Mouse (Mus musculus): ENCODE results near the gene Emc3. TPM values are rescaled to one million over a fixed set of nuclear protein-coding genes. Genes with fewer than 3 reads are reported as not detected.

Gene Emc3
- polyA plus RNA-seq (2016; fragmentation: Nextera tagmentation; extraction: Ambion mirVana) = 90.2 and 91.2 TPM in 2 replicates

DNA sequence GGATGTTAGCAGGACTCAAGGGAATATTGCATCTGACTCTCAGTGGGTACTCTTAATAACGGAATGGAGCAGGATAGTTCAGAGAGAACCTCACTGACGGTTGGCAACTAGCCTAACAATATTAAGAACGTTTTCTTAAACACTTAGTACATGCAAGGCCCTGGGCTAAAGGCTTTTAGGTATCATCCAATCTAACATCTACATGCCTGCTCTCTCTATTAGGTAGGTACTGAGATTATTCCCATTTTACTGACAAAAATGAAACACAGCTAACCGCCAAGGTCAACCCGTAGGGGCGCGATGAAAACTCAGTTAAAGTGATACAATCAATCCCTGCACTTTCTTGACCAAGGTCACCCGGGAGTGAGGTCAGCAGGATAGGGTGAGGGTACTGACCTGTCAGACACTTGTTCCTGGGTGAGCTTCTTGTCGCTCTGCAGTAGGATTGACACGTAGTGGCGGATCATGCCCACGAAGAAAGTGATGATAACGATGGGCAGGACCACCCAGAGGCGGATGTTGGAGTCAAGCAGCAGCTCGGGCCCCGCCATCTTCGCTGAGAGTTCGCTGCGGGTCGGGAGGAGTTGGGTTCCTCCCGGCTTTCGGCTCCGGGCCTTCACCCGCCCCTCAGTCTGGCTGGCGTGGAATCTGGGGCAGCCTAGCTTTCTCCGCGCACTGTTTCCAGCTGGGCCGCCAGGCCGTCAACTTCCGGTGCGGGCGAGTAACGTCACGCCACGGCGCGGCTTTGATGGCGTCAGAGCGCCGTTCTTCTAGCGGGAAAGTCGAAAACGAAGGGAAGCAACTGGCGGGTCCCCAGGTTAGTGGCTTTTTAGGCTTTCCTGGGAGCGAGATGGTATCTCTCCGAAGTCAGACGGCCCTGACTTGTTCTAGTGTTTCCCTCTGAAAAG is at the start of gene Emc3, which contains the start of gene Fancd2:
Gene Emc3, minus strand, starts transcription at position 721 of the 908 bp plus-strand sequence.
Gene Fancd2, plus strand, starts transcription at position 751 of the 908 bp plus-strand sequence.
- Histone ChIP-seq H3K27ac (0 out of 2 replicates have a peak within 1 kb of the TSS, but pooled peaks have one; percentile 37), H3K4me2 (replicated peaks) (peak within 1 kb of the TSS; percentile 68), H3K9me3 (no peaks in the 10 kb centered on the region), H3K27me3 (replicated peaks) (no peaks in the 10 kb centered on the region), H3K4me1 (peaks cover 15% of the 10 kb centered on the region), H3K36me3 (0 out of 2 replicates have a peak, but pooled peaks cover under 1% of the 10 kb centered on the region), H3K9ac (peak within 1 kb of the TSS; percentile 62), H3K4me3 (peak within 1 kb of the TSS; percentile 69)
- 1% methylated on average over 47 of the region's 47 CpGs for WGBS
- ATAC-seq (ENCODE audit: low FRiP score, low read depth) = peak; percentile 89

DNA sequence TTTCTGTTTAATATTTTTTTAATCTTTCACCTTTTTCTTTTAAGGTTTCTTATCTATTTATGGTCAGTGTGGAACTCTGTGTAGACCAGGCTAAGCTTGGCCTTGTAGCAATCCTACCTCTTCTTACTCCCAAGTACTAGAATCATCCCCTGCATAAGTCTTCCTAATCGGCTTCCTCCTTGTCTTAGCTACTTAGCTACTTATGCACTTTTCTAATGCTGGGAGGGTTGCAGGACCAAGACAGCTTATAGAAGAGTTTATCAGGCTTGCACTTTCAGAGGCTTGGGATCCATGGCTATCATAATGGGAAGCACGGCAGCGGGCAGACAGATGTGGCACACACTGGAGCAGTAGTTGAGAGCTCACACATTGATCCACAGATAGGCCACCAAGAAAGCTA is 47.9 kb upstream of the Emc3 start:
- Histone ChIP-seq H3K9ac (no peak overlapping the region), H3K27ac (no peak overlapping the region), H3K4me1 (no peaks in the 10 kb centered on the region), H3K9me3 (no peaks in the 10 kb centered on the region), H3K4me2 (replicated peaks) (no peak overlapping the region), H3K36me3 (peaks cover 9% of the 10 kb centered on the region), H3K27me3 (replicated peaks) (no peaks in the 10 kb centered on the region), H3K4me3 (no peak overlapping the region)
- ATAC-seq (ENCODE audit: low FRiP score, low read depth) = no peak
- WGBS = 93% methylated on average over 3 of the region's 3 CpGs

- no peaks in the 10 kb centered on the region for H3K27me3 ChIP-seq (replicated peaks)
- H3K27ac ChIP-seq = no peak overlapping the region
- no peak overlapping the region for H3K9ac ChIP-seq
- no peaks in the 10 kb centered on the region for H3K9me3 ChIP-seq
- H3K36me3 ChIP-seq = peaks cover 12% of the 10 kb centered on the region
- no peak overlapping the region for H3K4me3 ChIP-seq
- no peak for ATAC-seq (ENCODE audit: low FRiP score, low read depth)
- WGBS = 98% methylated on average over 6 of the region's 6 CpGs
- H3K4me1 ChIP-seq = no peaks in the 10 kb centered on the region
- no peak overlapping the region for H3K4me2 ChIP-seq (replicated peaks)
Measured at GRCm38 (mm10) chr6:113576044-113576443, 44.6 kb upstream of the Emc3 start.

- Histone ChIP-seq H3K4me1 (no peaks in the 10 kb centered on the region), H3K27me3 (replicated peaks) (no peaks in the 10 kb centered on the region), H3K36me3 (peaks cover 17% of the 10 kb centered on the region), H3K27ac (no peak overlapping the region), H3K9me3 (no peaks in the 10 kb centered on the region), H3K4me3 (no peak overlapping the region), H3K4me2 (replicated peaks) (no peak overlapping the region), H3K9ac (no peak overlapping the region)
- ATAC-seq (ENCODE audit: low FRiP score, low read depth) = no peak
- WGBS = 96% methylated on average over 1 of the region's 1 CpGs
Measured at GRCm38 (mm10) chr6:113564557-113564956, 33.1 kb upstream of the Emc3 start.

- no peak for ATAC-seq (ENCODE audit: low FRiP score, low read depth)
- Histone ChIP-seq H3K4me3 (no peak overlapping the region), H3K9ac (no peak overlapping the region), H3K27me3 (replicated peaks) (no peaks in the 10 kb centered on the region), H3K9me3 (no peaks in the 10 kb centered on the region), H3K4me1 (no peaks in the 10 kb centered on the region), H3K27ac (no peak overlapping the region), H3K36me3 (no peaks in the 10 kb centered on the region; the same call in none of the 2 replicates), H3K4me2 (replicated peaks) (no peak overlapping the region)
- WGBS = 66% methylated on average over 6 of the region's 6 CpGs
Measured at GRCm38 (mm10) chr6:113559736-113560135, 28.3 kb upstream of the Emc3 start.

- no peak overlapping the region for H3K9ac ChIP-seq
- no peaks in the 10 kb centered on the region for H3K9me3 ChIP-seq
- no peaks in the 10 kb centered on the region for H3K36me3 ChIP-seq
- H3K27me3 ChIP-seq (replicated peaks) = no peaks in the 10 kb centered on the region
- no peak overlapping the region for H3K27ac ChIP-seq
- no peak for ATAC-seq (ENCODE audit: low FRiP score, low read depth)
- no peak overlapping the region for H3K4me2 ChIP-seq (replicated peaks)
- 93% methylated on average over 10 of the region's 12 CpGs for WGBS
- no peak overlapping the region for H3K4me3 ChIP-seq
- no peaks in the 10 kb centered on the region for H3K4me1 ChIP-seq
Measured at GRCm38 (mm10) chr6:113543906-113544481, 12.5 kb upstream of the Emc3 start.

DNA sequence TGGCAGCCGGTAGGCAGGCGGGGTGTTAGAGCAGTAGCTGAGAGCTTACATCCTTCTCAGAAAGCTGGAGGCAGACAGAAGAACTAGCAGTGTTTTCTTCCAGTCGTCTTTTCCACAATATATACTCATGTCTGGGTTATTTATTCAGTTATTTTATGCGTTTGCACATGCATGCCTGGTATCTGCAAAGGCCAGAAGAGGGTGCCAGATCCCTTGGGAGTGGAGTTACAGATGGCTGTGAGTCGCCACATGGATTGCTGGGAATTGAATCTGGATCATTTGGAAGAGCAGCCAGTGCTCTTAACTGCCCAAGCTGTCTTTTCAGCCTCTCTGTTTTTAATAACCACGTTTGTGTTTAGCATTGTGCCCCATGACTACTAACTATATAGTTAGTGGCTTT is 10.2 kb upstream of the Emc3 start:
- no peaks in the 10 kb centered on the region for H3K9me3 ChIP-seq
- H3K27ac ChIP-seq = no peak overlapping the region
- no peaks in the 10 kb centered on the region for H3K4me1 ChIP-seq
- H3K36me3 ChIP-seq = 0 out of 2 replicates have a peak, but pooled peaks cover under 1% of the 10 kb centered on the region
- 91% methylated on average over 6 of the region's 6 CpGs for WGBS
- H3K9ac ChIP-seq = no peak overlapping the region
- H3K4me3 ChIP-seq = no peak overlapping the region
- H3K4me2 ChIP-seq (replicated peaks) = no peak overlapping the region
- H3K27me3 ChIP-seq (replicated peaks) = no peaks in the 10 kb centered on the region
- no peak for ATAC-seq (ENCODE audit: low FRiP score, low read depth)

DNA sequence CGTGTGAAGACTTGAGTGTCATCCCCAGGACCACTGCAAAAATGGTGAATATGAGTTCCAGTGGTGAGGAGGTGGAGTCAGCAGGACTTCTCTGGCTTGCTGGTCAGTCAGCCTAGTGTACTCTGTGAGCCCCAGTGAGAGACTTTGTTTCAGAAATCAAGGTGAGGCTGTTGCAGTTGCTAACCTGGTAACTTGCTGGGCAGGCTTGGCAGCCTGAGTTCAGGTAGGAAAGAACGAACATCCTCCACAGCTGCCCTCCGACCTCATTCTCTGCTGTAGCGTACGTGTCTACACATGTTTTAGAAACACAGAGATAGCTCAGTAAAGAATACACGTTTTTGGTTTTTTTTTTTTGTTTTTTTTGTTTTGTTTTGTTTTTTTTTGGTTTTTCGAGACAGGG is 3.4 kb upstream of the Emc3 start:
- WGBS = 90% methylated on average over 7 of the region's 7 CpGs
- Histone ChIP-seq H3K27ac (no peak overlapping the region), H3K9me3 (no peaks in the 10 kb centered on the region)

DNA sequence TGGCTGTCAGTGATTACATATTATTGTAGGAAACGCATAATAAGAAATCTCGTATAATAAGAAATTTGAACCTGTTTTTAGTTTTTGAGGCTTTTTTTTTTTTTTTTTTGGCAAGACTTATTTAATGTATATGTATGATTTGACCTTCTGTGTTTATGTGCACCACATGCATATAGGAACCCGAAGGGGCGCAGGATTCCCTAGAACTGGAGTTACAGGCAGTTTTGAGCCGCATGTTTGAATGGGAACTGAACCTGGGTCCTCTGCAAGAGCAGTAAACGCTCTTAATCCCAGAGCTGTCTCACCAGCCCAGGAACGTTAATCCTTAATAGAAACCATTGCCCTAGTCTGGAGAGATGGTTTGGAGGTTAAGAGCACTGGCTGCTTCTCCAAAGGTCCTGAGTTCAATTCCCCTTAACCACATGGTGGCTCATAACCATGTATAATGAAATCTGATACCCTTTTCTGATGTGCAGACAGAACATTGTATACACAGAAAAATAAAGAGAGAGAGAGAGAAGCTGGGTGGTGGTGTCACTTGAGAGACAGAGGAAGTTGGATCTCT is 470 bp upstream of the Emc3 start:
- Histone ChIP-seq H3K9ac (peak overlapping the region; percentile 62; the same call in 1 of the 2 replicates), H3K27ac (no peak overlapping the region), H3K4me1 (peaks cover 15% of the 10 kb centered on the region), H3K36me3 (0 out of 2 replicates have a peak, but pooled peaks cover 3% of the 10 kb centered on the region), H3K27me3 (replicated peaks) (no peaks in the 10 kb centered on the region), H3K9me3 (no peaks in the 10 kb centered on the region), H3K4me3 (peak overlapping the region; percentile 69), H3K4me2 (replicated peaks) (peak overlapping the region; percentile 68)
- no peak for ATAC-seq (ENCODE audit: low FRiP score, low read depth)
- WGBS = 5% methylated on average over 7 of the region's 7 CpGs

More for the DNA sequence above, 3.4 kb upstream of the Emc3 start:
- H3K4me3 ChIP-seq = no peak overlapping the region
- no peaks in the 10 kb centered on the region for H3K27me3 ChIP-seq (replicated peaks)
- 0 out of 2 replicates have a peak, but pooled peaks cover 3% of the 10 kb centered on the region for H3K36me3 ChIP-seq
- no peak overlapping the region for H3K9ac ChIP-seq
- peaks cover 13% of the 10 kb centered on the region for H3K4me1 ChIP-seq
- no peak for ATAC-seq (ENCODE audit: low FRiP score, low read depth)
- no peak overlapping the region for H3K4me2 ChIP-seq (replicated peaks)

DNA sequence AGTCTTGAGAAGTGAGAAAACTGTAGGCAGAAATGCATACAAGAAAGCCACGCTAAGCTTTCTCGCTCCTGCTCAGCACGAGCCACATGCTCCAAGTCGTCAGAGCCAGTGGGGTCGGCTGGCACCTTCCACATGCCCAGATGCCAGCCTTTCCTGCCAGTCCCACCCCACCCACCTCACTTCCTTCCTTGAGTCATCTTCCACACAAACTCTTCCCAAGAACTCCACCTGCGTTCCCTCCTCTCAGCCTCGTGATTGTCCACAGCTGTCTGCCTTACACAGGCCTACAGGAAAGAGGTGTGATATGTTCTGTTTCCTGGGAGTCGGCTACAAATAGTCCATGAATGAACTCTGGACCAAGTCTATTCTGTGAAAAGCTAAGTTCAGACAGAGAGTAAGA is 8.0 kb downstream of the Emc3 start:
- H3K27me3 ChIP-seq (replicated peaks) = no peaks in the 10 kb centered on the region
- peaks cover 46% of the 10 kb centered on the region for H3K36me3 ChIP-seq
- no peak overlapping the region for H3K9ac ChIP-seq
- no peaks in the 10 kb centered on the region for H3K4me1 ChIP-seq
- no peaks in the 10 kb centered on the region for H3K9me3 ChIP-seq
- H3K27ac ChIP-seq = no peak overlapping the region
- ATAC-seq (ENCODE audit: low FRiP score, low read depth) = no peak
- no peak overlapping the region for H3K4me3 ChIP-seq
- WGBS = 92% methylated on average over 8 of the region's 8 CpGs
- no peak overlapping the region for H3K4me2 ChIP-seq (replicated peaks)

GRCm38 (mm10) chr6:113522310-113522709 is 9.1 kb downstream of the Emc3 start:
- no peaks in the 10 kb centered on the region for H3K9me3 ChIP-seq
- no peaks in the 10 kb centered on the region for H3K4me1 ChIP-seq
- H3K27me3 ChIP-seq (replicated peaks) = no peaks in the 10 kb centered on the region
- no peak for ATAC-seq (ENCODE audit: low FRiP score, low read depth)
- H3K27ac ChIP-seq = no peak overlapping the region
- H3K36me3 ChIP-seq = peaks cover 57% of the 10 kb centered on the region
- 95% methylated on average over 1 of the region's 1 CpGs for WGBS
- H3K4me2 ChIP-seq (replicated peaks) = no peak overlapping the region
- H3K9ac ChIP-seq = no peak overlapping the region
- H3K4me3 ChIP-seq = no peak overlapping the region

- ATAC-seq (ENCODE audit: low FRiP score, low read depth) = no peak
- no peak overlapping the region for H3K27ac ChIP-seq
- no peak overlapping the region for H3K4me3 ChIP-seq
- H3K4me1 ChIP-seq = no peaks in the 10 kb centered on the region
- H3K27me3 ChIP-seq (replicated peaks) = no peaks in the 10 kb centered on the region
- no peaks in the 10 kb centered on the region for H3K9me3 ChIP-seq
- no peak overlapping the region for H3K9ac ChIP-seq
- no peak overlapping the region for H3K4me2 ChIP-seq (replicated peaks)
- H3K36me3 ChIP-seq = peaks cover 92% of the 10 kb centered on the region
- 96% methylated on average over 8 of the region's 8 CpGs for whole genome bisulfite sequencing
Measured at GRCm38 (mm10) chr6:113517434-113518080, 13.9 kb downstream of the Emc3 start.

All from neural tube, embryonic 12.5 days (tissue).